Mouse (Mus musculus) heart, adult 8-10 months (tissue): ENCODE data around the gene Prrt4. TPM values are rescaled to one million over a fixed set of nuclear protein-coding genes. Genes with fewer than 3 reads are reported as not detected.
A peak's percentile ranks its signal among the peaks of the same experiment; 100 is the strongest.
"Not testable (repeated sequence)": the region's sequence is repeated elsewhere in the genome, so short reads cannot be mapped to it uniquely, and the experiment has no call there.

Experiments
- DNase-seq: peaks from one replicate; pipeline ENCODE4 v3.0.0; 2022; ENCODE audit warnings: low spot score
- total RNA-seq, 4 experiments: library from RNA; stranded (reverse); gene quantifications; 2 replicates each; pipeline ENCODE4 v1.2.4; 2022

Prrt4 gene
- total RNA-seq = 1 to 10 TPM; 2.2 to 3.2 (median 2.9) TPM

DNA sequence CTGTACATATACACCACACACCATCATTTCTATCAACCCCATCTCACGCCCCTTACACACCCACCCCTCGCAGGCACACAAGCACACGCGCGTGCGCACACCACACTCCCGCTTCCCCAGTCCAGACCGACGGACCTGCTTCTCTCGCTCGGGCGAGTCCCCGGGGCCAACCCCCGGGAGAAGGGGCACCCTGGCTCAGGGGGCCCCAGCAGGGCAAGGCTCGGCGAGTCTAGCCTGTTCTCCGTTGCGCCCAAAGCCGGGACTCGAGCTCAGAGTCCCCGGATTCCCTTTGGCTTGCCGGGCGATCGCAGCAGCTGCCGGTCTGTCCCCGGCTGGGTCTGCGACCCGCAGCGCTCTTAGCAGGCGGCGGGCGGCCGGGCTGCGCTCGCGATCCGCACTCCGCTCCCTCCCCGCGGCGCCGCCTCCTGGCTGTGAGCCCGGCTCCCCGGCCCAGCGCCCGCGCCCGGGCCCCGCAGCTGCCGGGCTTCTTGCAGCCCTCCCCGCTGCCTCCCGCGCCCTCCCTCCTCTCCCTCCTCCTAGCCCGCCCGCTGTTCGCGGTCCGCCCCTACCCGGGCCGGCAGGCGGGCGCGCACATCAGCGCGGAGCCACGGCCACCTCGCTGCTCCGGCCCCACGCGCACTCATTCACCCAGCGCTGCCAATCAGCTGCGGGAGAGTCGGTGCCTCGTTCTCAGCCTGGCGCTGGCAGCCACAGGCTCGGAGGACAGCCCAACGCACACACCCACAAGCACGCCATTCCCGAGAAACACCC is at the start of gene Prrt4:
Gene Prrt4 (minus strand): TSS at position 697 of the 771 bp plus-strand sequence.
- no peak for DNase-seq

DNA sequence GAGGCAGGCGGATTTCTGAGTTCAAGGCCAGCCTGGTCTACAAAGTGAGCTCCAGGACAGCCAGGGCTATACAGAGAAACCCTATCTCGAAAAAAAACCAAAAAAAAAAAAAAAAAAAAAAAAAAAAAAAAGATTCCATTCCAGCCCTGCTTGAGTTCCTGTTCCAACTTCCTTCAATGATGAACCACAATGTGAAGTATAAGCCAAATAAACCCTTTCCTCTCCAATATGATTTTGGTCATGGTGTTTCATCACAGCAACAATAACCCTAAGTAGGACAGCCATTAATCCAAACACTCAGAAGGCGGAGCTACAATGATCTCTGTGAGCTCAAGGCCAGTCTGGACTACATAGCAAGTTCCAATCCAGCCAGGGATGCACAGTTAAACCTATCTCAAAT is 38.3 kb upstream of the Prrt4 start:
- DNase-seq = not testable (repeated sequence)

DNA sequence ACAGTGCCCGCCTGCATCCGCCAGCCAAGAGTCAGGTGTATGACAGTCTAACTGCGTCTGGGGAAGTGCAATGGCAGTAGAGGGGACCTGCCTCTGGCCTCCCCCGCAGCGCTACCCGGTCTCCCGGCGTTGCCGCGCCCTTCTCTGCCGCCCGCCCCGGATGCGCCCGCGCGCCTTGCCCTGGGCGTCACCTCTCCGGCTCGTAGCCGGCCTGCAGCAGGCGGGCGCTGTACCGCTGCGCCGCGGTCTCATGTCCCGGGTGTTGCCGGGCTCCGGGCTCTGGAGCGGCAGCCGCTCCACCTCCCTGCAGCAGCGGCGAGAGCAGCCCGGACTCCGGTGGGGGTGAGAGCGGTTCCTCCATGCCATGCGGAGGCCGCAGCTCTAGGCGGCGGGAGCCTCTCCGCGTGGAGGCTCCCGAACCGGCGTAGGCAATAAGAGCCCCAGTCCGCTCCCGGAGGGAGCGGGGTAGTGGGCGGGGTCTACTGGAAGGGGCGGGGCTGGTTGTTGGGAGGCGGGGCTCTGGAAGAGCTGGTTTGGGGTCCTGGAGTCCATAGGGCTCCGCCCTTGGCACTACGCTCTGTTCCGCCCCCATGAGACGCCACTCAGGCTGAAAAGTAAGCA is 36.6 kb upstream of the Prrt4 start, which contains the start of gene Impdh1:
Gene Impdh1 (minus strand): TSS at position 484 of the 621 bp plus-strand sequence.
- DNase-seq = peak; percentile 80

DNA sequence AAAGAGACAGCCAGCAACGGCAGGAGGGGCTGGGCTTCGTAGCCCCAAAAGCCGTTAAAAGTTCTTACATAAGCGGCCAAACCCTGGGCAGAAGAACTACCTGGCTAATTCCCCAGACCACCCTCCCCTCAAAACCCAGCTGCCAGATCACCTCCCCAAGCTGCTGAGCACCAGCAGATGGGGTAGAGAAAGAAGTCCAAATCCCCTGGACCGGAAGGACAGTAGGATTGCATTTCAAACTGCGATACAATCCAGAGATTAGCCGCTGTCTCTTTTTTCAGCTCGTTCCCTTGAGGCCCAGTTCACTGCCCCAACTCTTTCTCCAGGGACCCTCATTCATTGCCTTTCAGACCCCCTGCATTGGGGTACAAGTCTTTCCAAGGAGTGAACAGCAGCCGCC is 35.8 kb upstream of the Prrt4 start:
- DNase-seq = no peak

DNA sequence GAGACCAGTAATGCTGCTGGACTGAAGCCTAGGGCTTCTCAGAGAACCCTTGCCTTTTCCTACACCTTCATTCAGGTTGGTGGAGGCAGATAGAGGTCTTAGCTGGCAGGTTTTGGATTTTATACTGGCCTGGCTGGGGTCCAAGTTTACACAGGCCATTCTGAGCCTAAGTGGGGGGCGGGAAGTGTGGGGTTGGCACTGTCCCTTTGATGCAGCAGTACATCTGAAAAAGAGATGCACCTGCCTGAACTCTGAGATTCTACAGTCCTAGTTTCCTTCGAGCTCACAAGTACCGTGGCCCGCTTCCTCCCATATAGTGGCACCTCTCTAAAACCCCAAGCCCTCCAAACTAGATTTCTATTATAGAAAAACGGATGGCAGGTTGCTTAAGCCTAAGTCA is 35.4 kb upstream of the Prrt4 start:
- no peak for DNase-seq

GRCm38 (mm10) chr6:29214245-29214644 is 34.9 kb upstream of the Prrt4 start:
- peak; percentile 64 for DNase-seq

GRCm38 (mm10) chr6:29213436-29213835 is 34.1 kb upstream of the Prrt4 start:
- no peak for DNase-seq

DNA sequence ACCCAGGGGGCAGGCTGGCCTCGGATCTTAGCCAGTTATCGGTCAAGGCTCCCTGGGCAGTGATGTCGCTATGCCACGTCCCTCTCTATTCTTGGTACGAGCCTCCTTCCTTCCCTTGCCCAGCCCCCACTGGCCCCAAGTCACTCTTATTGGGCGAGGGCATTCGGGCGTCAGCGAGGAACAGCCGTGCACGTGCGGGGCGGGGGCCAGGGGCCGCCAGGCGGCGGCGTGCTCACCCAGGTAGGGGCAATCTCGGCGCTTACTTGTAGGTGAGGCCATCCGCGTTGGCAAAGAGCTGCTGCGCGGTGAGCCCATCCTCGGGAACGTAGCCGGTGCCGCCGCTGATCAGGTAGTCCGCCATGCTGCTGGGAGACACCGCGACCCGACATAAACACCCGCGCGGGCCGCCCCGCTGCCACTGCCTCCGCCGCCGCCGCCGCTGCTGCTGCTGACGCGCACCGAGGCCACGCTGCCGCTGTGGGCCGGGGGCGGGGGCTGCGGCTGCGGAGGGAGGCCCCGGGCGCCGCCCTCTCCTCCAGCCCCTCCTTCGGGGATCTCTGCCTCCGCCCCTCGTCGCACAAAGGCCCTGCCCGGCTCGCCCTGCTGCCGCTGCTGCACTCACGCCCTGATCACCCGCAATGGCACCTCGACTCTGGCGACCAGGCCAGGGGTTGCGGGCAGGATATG is 32.6 kb upstream of the Prrt4 start:
- DNase-seq = peak; percentile 69

GRCm38 (mm10) chr6:29211146-29211545 is 31.8 kb upstream of the Prrt4 start:
- DNase-seq = no peak

DNA sequence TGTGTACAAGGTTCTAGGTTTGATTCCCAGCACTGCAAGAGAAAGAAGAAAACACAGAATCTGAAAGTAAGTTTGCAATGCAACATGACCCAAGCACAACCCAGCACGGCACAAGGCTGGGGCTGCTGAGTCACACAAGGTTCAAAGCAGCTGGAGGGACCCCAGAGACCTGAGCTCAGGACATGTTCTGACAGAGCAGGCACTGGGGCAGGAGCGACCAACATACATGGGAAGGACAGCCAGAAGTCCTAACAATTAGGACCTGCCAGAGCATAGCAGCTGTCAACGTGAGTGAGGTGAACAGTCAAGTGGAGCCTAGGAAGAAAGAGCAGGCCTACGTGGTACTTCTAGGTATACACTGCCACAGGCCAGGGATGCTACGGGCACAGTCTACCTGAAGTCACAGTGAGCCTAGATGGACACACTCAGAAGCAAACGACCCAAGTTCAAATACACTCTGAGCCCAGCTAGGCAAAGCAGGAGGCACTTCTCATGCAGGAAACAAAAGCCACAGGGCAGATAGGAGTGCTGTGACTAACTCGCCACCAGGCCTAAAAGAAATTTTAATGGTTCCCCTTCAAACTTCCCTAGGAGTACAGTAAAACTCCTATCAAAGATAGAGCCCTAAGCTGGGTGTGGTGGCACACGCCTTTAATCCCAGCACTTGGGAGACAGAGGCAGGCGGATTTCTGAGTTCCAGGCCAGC is 31.0 kb upstream of the Prrt4 start:
- no peak for DNase-seq

DNA sequence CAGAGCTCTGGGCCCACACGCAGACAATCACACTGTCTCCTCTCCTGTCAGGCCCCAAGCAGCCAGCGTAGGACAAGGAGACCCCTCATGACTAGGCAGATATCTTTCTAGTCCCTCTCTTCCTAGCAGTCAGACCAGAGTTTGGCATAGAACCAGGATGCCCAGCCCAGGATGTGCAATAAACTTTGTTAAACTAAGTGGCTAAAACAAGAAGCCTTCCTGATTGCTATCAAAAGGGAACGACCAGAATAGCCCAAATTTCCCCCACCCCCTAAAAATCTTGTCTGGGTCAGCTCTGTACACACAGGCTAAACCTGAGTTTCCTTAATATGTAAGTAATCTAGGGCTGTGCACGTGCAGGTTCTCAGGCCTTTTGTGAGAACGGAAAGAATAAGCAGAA is 28.8 kb upstream of the Prrt4 start:
- DNase-seq = no peak

DNA sequence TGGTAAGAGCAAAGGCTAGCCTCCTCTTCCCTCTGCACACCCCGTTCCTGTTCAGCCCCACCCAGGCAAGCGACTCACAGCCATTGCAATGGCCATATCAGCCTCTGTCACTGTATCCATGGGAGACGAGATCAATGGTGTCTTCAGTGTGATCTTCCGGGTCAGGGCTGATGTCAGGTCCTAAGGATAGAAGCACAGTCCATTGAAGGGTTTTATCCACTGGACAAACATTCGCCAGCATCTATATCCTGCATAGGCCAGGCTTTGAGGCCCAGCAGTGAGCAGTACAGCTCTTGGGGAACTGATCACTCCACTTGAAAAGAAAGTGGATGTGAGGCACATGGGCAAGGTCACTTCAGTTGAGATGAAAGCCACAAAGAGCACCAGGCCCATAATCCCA is 27.6 kb upstream of the Prrt4 start:
- no peak for DNase-seq

DNA sequence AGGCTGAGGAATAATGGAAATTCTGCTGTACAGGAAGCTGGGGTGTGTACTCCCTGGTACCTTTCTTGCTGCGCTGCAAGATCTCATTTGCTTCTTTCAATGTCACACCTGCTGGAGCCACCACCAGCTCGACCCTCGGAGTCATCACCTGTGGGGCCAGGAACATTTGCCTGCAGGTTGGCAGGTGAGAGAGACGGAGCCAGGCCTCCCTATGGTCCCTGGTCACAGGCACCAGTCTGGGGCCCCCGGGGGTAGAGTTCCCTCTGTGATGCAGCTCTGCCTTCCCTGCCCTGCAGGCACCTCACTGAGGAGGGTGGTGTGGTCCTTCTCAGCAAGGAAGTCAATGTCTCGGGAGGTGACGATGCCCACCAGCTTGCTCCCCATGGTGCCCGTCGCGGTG is 26.6 kb upstream of the Prrt4 start:
- DNase-seq = no peak

- DNase-seq = peak; percentile 60
Observed at GRCm38 (mm10) chr6:29204932-29205614, 25.7 kb upstream of the Prrt4 start.

DNA sequence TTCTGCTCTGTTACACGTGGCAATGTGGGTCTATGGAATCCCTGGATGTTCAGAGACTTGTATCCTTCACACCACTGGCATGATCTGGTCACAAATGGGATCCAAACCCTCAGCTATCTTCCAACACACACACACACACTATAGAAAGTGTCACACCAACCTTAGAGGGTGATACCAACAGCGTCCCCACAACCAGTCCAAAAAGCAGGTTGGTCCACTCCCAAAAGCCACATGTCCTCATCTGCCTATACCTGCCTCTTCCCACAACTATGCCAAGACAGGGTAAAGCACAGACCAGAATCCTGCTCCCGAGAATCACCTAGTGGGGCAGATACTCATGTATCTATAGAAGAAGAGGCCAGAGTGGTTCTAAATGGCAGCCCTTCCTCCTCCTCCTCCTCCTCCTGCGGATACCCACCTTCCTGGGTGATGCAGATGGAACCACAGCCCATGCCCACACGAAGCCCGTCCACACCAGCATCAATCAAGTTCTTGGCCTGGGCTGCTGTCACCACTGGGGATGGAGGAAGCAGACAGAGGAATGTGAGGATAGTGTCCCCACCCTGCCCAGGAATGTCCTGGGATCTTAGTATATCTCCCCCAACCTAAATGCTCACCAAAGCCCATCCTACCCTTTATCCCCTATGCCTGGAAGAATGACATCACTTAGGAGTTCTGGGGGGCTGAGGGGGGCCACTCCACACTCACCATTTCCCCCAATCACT is 24.6 kb upstream of the Prrt4 start:
- no peak for DNase-seq

- DNase-seq = no peak
Observed at GRCm38 (mm10) chr6:29203096-29203495, 23.7 kb upstream of the Prrt4 start.

- DNase-seq = no peak
Observed at GRCm38 (mm10) chr6:29201988-29202387, 22.6 kb upstream of the Prrt4 start.

- DNase-seq = no peak
Observed at GRCm38 (mm10) chr6:29201341-29201740, 22.0 kb upstream of the Prrt4 start.

DNA sequence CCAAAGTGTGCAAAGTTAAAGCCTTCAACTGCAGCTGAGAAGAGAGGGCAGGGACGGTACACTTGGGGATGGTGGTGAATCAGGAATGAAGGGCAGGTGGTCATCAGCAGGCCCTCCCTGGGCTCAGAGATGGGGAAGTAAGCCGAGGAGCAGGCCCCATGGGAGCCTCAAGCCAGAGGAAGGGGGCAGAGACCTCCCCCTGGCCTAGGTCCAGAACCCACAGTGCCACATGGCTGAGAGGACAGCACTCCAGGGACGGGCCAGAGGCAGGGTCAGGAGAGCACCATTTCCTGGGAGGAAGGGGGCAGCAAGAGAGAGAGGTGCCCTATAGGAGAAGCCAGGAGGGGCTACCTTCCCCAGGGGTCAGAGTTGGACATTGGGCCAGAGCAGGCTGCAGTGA is 21.1 kb upstream of the Prrt4 start:
- no peak for DNase-seq

DNA sequence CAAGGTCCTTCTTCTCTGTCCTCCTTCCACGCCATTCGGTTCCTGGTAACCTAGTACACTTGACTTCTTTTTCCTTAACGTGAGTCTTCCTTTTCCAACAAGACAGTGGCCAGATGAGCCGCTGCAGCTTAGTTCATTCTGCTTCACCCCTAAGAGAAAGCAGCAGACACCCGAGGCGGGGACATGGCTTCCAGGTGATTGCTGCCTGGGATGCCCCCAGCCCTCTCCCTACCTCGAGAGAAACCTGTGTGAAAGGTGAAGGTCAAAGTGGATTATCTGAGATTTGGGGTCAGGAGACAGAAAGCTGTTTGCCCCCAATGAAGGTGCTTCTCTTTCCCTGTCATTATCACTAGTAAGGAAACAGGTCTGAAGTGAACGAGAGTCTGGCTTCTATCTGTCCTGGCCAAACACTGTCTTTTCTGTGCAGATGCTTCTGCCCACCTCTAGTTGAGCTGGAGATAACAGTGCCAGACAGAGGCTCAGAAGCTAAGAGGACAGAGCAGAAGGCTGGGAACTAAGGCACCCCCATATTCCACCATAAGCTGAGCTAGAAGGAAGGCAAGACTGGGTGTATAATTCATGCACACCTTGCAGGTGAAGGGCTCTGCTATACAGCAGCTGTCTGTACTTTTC is 20.0 kb upstream of the Prrt4 start:
- DNase-seq = no peak
